Mouse (Mus musculus) stomach, postnatal 0 days (tissue): Measurements from ENCODE around the gene Trcg1. TPM values are rescaled to one million over a fixed set of nuclear protein-coding genes. Genes with fewer than 3 reads are reported as not detected.

Experiments used
- ATAC-seq: fragments of 200-750 bp; cut with Nextera tagmentation; 2 replicates; pipeline ENCODE4 v1.8.0; 2017; ENCODE audit not compliant: low FRiP score, low TSS enrichment
- DNase-seq: peaks from one replicate; pipeline ENCODE4 v3.0.0-alpha.2; 2016; ENCODE audit warnings: low spot score
- H3K27ac ChIP-seq: fragments of 300-500 bp; sonication (generic); replicated peaks from 2 replicates; pipeline ENCODE4 v1.5.1; 2014; ENCODE audit warnings: mild to moderate bottlenecking, control low read depth
- H3K27me3 ChIP-seq: fragments of 300-500 bp; sonication (generic); 2 replicates; pipeline ENCODE4 v1.6.1; 2014; ENCODE audit warnings: low read length; ENCODE audit not compliant: control insufficient read depth, insufficient read depth
- H3K36me3 ChIP-seq: fragments of 300-500 bp; sonication (generic); 2 replicates; pipeline ENCODE4 v1.6.1; 2014; ENCODE audit warnings: low read length, mixed read lengths; ENCODE audit not compliant: control insufficient read depth, insufficient read depth
- H3K4me1 ChIP-seq: fragments of 300-500 bp; sonication (generic); replicated peaks from 2 replicates; pipeline ENCODE4 v1.6.1; 2014; ENCODE audit warnings: antibody characterized with exemption; ENCODE audit not compliant: control insufficient read depth, insufficient read depth
- H3K4me2 ChIP-seq: fragments of 300-500 bp; sonication (generic); replicated peaks from 2 replicates; pipeline ENCODE4 v1.6.1; 2014; ENCODE audit warnings: low read depth, mild to moderate bottlenecking, control low read depth, moderate library complexity
- H3K4me3 ChIP-seq: fragments of 300-500 bp; sonication (generic); 2 replicates; pipeline ENCODE4 v1.5.1; 2014; ENCODE audit warnings: low read depth, low read length, control low read depth
- H3K9ac ChIP-seq: fragments of 300-500 bp; sonication (generic); 2 replicates; pipeline ENCODE4 v1.6.1; 2014; ENCODE audit warnings: mild to moderate bottlenecking, low read length, control low read depth, mixed read lengths
- H3K9me3 ChIP-seq: fragments of 300-500 bp; sonication (generic); 2 replicates; pipeline ENCODE4 v1.6.1; 2016; ENCODE audit warnings: low read length; ENCODE audit not compliant: control insufficient read depth
- CTCF ChIP-seq: IDR thresholded peaks from 2 replicates; pipeline ENCODE4 v1.5.1; 2016; ENCODE audit warnings: antibody characterized with exemption, low read depth, mild to moderate bottlenecking, moderate library complexity
- EP300 ChIP-seq: optimal IDR thresholded peaks from 2 replicates; pipeline ENCODE3; 2016; ENCODE audit warnings: antibody characterized with exemption
- WGBS: fragments of 180-500 bp; shearing (Covaris S2); extraction: QIAGEN DNeasy Blood & Tissue Kit; methylation state at CpG from one replicate; pipeline ENCODE4 v1.1.7; 2014; 5-methylcytosine and 5-hydroxymethylcytosine counted together
- polyA plus RNA-seq: library from polyadenylated mRNA; unstranded; fragments of >200 nt; fragmentation: Nextera tagmentation; extraction: Ambion mirVana; gene quantifications from 2 replicates; pipeline ENCODE4 v1.2.1, GENCODE M21; 2015

The Trcg1 gene
- polyA plus RNA-seq, 1 experiment from 2014 or later = not detected

- Histone ChIP-seq H3K4me2 (no peak overlapping the region), H3K9ac (no peak overlapping the region), H3K9me3 (no peaks in the 10 kb centered on the region), H3K4me1 (no peaks in the 10 kb centered on the region; the same call in 1 of the 2 replicates), H3K27ac (no peak overlapping the region), H3K4me3 (no peak overlapping the region), H3K36me3 (no peaks in the 10 kb centered on the region), H3K27me3 (no peaks in the 10 kb centered on the region)
- ATAC-seq = no peak
- DNase-seq = no peak
- TF ChIP-seq CTCF (no peak), EP300 (no peak)
- WGBS = 92% methylated on average over 2 of the region's 2 CpGs
Observed at GRCm38 (mm10) chr9:57297938-57298337, 61.6 kb downstream of the Trcg1 start.

Other genes with a start within 250 kb of the Trcg1 start
- gene Ptpn9, start 241.6 kb upstream of the Trcg1 start, polyA plus RNA-seq = 11.4 and 13.9 TPM in 2 replicates
- 10.4 and 10.6 TPM in 2 replicates for gene Sin3a, start 164.5 kb upstream of the Trcg1 start, polyA plus RNA-seq
- 35.2 and 39.5 TPM in 2 replicates for gene Man2c1, start 105.9 kb upstream of the Trcg1 start, polyA plus RNA-seq
- gene Neil1, start 88.3 kb upstream of the Trcg1 start, polyA plus RNA-seq = 4.7 and 5.2 TPM in 2 replicates
- 74.9 and 75.3 TPM in 2 replicates for gene Commd4, start 78.2 kb upstream of the Trcg1 start, polyA plus RNA-seq
- gene 1700017B05Rik, start 26.1 kb downstream of the Trcg1 start, polyA plus RNA-seq = 10.4 and 10.9 TPM in 2 replicates
- 14.2 and 16.2 TPM in 2 replicates for gene Ppcdc, start 203.6 kb downstream of the Trcg1 start, polyA plus RNA-seq
- 42.4 and 48.7 TPM in 2 replicates for gene Scamp5, start 231.5 kb downstream of the Trcg1 start, polyA plus RNA-seq